Mouse (Mus musculus): ENCODE data around the gene Eno1.

- peak; percentile 73; the same call in 1 of the 2 replicates for TF ChIP-seq CTCF (IDR thresholded peaks at IDR 0.05; ENCODE audit: borderline replicate concordance, extremely low read depth, insufficient read depth, insufficient read length)
- no peak for TF ChIP-seq POLR2A (IDR thresholded peaks at IDR 0.05; ENCODE audit: borderline replicate concordance, extremely low read depth, insufficient read depth, insufficient read length, poor library complexity, severe bottlenecking)
These were observed 16.8 kb upstream of the Eno1 start for GRCm38 (mm10) chr4:150219501-150220292.
